Mouse (Mus musculus) thymus, adult 2 months (tissue): ENCODE measurements at regions not wholly inside any gene's neighbourhood (a gene's known extent, or its start where the extent isn't known, plus 50 kb on each side); places are given as distances from the start of the nearest gene placed in this dataset.

Source experiments
- DNase-seq: peaks from one replicate; pipeline ENCODE4 v3.0.0; 2021
- H3K27ac ChIP-seq: fragments of 200-500 bp; 2 replicates; pipeline ENCODE4 v1.5.1; 2012; ENCODE audit warnings: low read length, control low read depth; ENCODE audit not compliant: control insufficient read depth, insufficient read depth
- H3K27me3 ChIP-seq: fragments of 200-500 bp; 2 replicates; pipeline ENCODE4 v1.6.1; 2012; ENCODE audit warnings: mild to moderate bottlenecking, low read length, moderate library complexity, mixed read lengths; ENCODE audit not compliant: control insufficient read depth, insufficient read depth
- H3K36me3 ChIP-seq: fragments of 200-500 bp; 2 replicates; pipeline ENCODE4 v1.6.1; 2012; ENCODE audit warnings: mild to moderate bottlenecking, low read length, moderate library complexity; ENCODE audit not compliant: control insufficient read depth, insufficient read depth
- H3K4me1 ChIP-seq: fragments of 200-500 bp; replicated peaks from 2 replicates; pipeline ENCODE4 v1.6.1; 2012; ENCODE audit warnings: low read length; ENCODE audit not compliant: control insufficient read depth, insufficient read depth
- H3K4me3 ChIP-seq: fragments of 200-500 bp; 2 replicates; pipeline ENCODE4 v1.5.1; 2012; ENCODE audit warnings: mild to moderate bottlenecking, low read length, control low read depth, moderate library complexity; ENCODE audit not compliant: control insufficient read depth, insufficient read depth
- CTCF ChIP-seq: fragments of 200-500 bp; IDR thresholded peaks from 2 replicates; pipeline ENCODE4 v1.5.1; 2012; ENCODE audit warnings: mild to moderate bottlenecking, control low read depth, low read length, moderate library complexity, borderline replicate concordance; ENCODE audit not compliant: control insufficient read depth, poor library complexity, insufficient read depth; ENCODE audit errors: extremely low read depth
- POLR2A ChIP-seq: fragments of 200-500 bp; IDR thresholded peaks from 2 replicates; pipeline ENCODE4 v1.6.1; 2012; ENCODE audit warnings: mild to moderate bottlenecking, low read length, control low read depth, moderate library complexity; ENCODE audit not compliant: control insufficient read depth, poor library complexity, insufficient read depth; ENCODE audit errors: extremely low read depth
- WGBS: fragments of 180-500 bp; shearing (Covaris S2); methylation state at CpG from one replicate; pipeline ENCODE4 v1.1.7; 2018; 5-methylcytosine and 5-hydroxymethylcytosine counted together

DNA sequence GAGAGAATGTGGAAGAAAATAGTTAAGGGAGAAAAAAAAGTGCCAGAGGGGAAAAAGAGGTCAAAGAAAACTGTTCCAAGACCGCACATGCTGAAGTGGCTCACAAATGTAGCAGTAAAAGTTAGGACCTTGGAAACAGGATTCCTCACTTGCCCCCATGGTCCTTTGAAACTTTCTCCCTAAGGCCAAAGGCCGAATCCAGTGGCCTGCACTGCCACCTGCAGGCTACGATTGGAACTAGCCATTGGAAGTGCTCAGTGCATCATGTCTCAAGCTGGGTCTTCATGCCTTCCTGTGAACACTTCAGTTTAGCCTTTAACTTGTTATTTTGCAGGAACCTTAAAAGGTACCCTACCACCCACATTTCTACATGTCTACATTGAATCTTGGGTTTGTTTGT lies 56.3 kb upstream of the Mctp2 start:
- DNase-seq = peak; percentile 68
- no peak overlapping the region for H3K27ac ChIP-seq
- no peak overlapping the region for H3K4me3 ChIP-seq
- WGBS = 15% methylated on average over 3 of the region's 3 CpGs
- TF ChIP-seq POLR2A (no peak), CTCF (peak; percentile 64; the same call in 1 of the 2 replicates)
- H3K27me3 ChIP-seq = no peaks in the 10 kb centered on the region
- H3K4me1 ChIP-seq = no peaks in the 10 kb centered on the region
- H3K36me3 ChIP-seq = no peaks in the 10 kb centered on the region

DNA sequence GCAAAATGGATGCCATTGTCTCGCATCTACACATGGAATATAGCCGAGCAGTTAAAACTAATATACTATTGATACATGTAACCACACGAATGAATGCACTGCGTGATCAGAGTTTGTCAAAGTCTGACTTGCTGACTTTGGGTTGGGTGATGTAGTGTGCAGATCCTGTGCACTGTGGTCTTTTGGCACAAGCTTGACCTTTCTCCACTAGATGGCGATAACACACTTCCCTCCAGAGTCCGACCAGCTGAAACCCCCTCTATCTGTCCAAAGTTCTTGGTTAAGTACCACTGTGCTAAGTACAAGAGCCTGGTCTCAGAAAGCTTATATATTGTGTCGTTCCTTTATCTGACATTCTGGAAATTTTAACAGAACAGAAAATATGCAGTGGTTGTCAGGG lies 84.9 kb upstream of the Mctp2 start:
- Histone ChIP-seq H3K27ac (no peak overlapping the region), H3K4me1 (no peaks in the 10 kb centered on the region), H3K4me3 (no peak overlapping the region), H3K36me3 (no peaks in the 10 kb centered on the region), H3K27me3 (no peaks in the 10 kb centered on the region)
- 48% methylated on average over 7 of the region's 7 CpGs for WGBS
- DNase-seq = peak; percentile 5
- TF ChIP-seq POLR2A (no peak), CTCF (no peak)

DNA sequence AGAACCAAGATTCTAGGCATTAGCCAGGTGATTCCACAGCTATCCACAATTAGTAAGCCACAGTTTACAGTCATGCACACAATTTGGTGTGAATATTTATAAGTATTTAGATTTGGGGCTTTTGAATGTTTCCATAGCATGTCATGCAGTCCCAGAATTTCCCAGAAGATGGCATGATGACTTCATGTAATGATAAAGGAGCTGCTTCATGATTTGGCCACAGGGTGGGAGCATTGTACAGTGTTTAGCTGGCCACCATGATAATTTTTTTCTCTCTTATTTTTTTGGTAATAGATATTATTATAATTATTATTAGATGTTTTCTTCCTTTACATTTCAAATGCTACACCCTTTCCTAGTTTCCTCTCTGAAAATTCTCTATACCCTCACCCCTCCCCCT lies 93.6 kb upstream of the Mctp2 start:
- peak; percentile 5 for DNase-seq
- Histone ChIP-seq H3K27ac (no peak overlapping the region), H3K4me1 (no peaks in the 10 kb centered on the region), H3K27me3 (no peaks in the 10 kb centered on the region), H3K36me3 (no peaks in the 10 kb centered on the region), H3K4me3 (no peak overlapping the region)
- TF ChIP-seq CTCF = no peak
- no peak for TF ChIP-seq POLR2A

DNA sequence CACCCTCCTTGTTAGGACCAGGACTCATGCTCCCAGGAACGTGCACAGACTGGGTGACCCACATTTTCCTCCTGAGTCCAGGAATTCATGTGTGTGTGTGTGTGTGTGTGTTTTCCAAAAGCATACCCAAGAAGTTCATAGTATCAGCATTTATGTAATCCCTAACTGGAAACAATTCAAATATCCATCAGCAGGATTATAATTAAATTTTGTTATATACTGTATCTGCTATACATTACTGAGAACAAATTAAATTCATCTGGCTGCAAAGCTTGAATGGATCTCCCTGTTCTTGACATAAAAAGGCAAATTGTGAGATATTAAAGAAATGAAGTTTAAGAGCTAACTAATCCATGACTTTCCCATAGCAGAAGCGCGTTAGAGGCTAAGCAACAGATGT lies 99.7 kb upstream of the Mctp2 start:
- no peaks in the 10 kb centered on the region for H3K27me3 ChIP-seq
- TF ChIP-seq POLR2A = no peak
- no peak for TF ChIP-seq CTCF
- WGBS = 92% methylated on average over 3 of the region's 3 CpGs
- no peak for DNase-seq
- H3K36me3 ChIP-seq = no peaks in the 10 kb centered on the region
- H3K4me3 ChIP-seq = no peak overlapping the region
- no peak overlapping the region for H3K27ac ChIP-seq
- no peaks in the 10 kb centered on the region for H3K4me1 ChIP-seq

DNA sequence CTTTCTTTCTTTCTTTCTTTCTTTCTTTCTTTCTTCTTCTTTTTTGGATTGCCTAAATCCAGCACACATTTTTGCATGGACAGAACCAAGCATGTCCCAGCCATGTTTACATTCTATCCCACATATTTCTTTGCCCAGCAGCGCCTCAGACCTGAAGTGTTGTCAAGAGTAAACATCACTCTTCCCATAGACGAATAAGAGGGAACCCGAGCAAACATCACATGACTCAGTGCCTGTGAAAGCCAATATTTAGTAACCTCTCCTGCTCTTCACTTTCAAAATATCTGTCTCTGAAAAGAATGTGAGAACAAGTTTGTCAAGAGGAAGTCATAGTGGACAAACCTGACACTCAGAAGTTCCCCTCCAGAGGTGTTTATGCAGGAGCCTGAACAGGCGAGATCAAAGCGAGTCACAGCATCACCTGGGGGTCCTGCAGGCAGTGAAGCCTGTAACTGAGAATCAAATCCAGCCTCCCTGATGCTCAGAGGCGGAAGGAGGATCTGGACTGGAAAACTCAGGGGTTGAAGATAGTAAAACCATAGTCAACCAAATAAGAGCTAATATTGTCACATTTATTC lies 102.1 kb upstream of the Mctp2 start:
- Histone ChIP-seq H3K36me3 (no peaks in the 10 kb centered on the region), H3K4me1 (no peaks in the 10 kb centered on the region), H3K4me3 (no peak overlapping the region), H3K27ac (no peak overlapping the region), H3K27me3 (no peaks in the 10 kb centered on the region)
- DNase-seq = no peak
- TF ChIP-seq CTCF (no peak), POLR2A (no peak)
- WGBS = 62% methylated on average over 6 of the region's 6 CpGs

DNA sequence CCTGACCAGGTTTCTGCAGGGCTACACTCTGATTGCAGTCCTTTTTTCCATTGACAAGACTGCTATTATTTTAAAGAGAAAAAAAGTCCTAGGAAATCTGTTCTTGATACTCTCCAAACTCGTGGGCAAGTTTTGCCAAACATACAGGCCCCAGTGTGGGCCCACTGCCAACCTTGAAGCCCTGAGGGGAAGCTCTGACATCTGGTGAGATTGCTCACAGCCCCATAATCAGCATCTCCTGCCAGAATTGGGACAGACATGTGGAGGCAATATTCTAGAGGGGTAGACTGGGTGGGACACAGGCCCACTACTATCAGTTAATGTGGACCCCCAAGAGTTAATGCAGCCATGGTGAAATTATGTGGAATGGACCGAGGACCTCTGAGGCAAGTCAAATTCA lies 132.1 kb upstream of the Mctp2 start:
- no peaks in the 10 kb centered on the region for H3K36me3 ChIP-seq
- H3K27ac ChIP-seq = no peak overlapping the region
- TF ChIP-seq CTCF = no peak
- no peak for TF ChIP-seq POLR2A
- H3K27me3 ChIP-seq = no peaks in the 10 kb centered on the region
- no peak for DNase-seq
- H3K4me1 ChIP-seq = no peaks in the 10 kb centered on the region
- no peak overlapping the region for H3K4me3 ChIP-seq
- 46% methylated on average over 2 of the region's 2 CpGs for WGBS

DNA sequence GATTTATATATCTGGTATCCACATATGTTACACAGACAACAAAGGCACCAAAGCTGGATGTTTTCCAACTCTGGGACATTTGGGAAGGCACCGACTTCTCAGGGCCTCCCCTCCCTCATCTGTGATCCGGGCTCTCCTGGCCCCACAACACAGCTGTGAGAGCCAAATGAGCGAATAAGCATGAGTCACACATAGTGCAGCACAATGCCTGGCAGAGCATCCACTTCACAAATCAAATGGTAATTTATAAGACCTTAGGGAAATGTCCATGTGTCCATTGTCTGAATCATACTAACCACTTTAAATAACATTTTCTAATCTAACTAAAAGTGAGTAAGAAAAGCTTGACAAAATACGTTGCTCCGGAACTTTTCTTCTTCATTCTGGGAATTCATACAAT lies 135.6 kb upstream of the Mctp2 start:
- 90% methylated on average over 5 of the region's 5 CpGs for WGBS
- no peaks in the 10 kb centered on the region for H3K27me3 ChIP-seq
- H3K4me3 ChIP-seq = no peak overlapping the region
- DNase-seq = no peak
- no peaks in the 10 kb centered on the region for H3K36me3 ChIP-seq
- no peak overlapping the region for H3K27ac ChIP-seq
- H3K4me1 ChIP-seq = no peaks in the 10 kb centered on the region
- TF ChIP-seq CTCF (no peak), POLR2A (no peak)
